Mouse (Mus musculus) right cerebral cortex, adult 18-20 months (tissue): ENCODE measurements around the gene Fmnl3.
A peak's percentile ranks its signal among the peaks of the same experiment; 100 is the strongest.

Source experiments
- DNase-seq: peaks from one replicate; pipeline ENCODE4 v3.0.0; 2022; ENCODE audit warnings: mixed read lengths

The Fmnl3 gene

GRCm38 (mm10) chr15:99316314-99317266, 53.7 kb downstream of the Fmnl3 start:
- DNase-seq = peak; percentile 72

GRCm38 (mm10) chr15:99314891-99315290, 55.4 kb downstream of the Fmnl3 start:
- no peak for DNase-seq

GRCm38 (mm10) chr15:99310617-99311016, 59.7 kb downstream of the Fmnl3 start:
- DNase-seq = no peak

- no peak for DNase-seq
Measured at GRCm38 (mm10) chr15:99309549-99309948, 60.7 kb downstream of the Fmnl3 start.

GRCm38 (mm10) chr15:99307476-99307875, 62.8 kb downstream of the Fmnl3 start:
- DNase-seq = no peak

- DNase-seq = no peak
Measured at GRCm38 (mm10) chr15:99296213-99296612, 74.1 kb downstream of the Fmnl3 start.

GRCm38 (mm10) chr15:99295484-99295981, 74.7 kb downstream of the Fmnl3 start, which contains the start of gene Fam186b:
TSS of gene Fam186b (minus strand) at chr15:99295888.
- DNase-seq = no peak

DNA sequence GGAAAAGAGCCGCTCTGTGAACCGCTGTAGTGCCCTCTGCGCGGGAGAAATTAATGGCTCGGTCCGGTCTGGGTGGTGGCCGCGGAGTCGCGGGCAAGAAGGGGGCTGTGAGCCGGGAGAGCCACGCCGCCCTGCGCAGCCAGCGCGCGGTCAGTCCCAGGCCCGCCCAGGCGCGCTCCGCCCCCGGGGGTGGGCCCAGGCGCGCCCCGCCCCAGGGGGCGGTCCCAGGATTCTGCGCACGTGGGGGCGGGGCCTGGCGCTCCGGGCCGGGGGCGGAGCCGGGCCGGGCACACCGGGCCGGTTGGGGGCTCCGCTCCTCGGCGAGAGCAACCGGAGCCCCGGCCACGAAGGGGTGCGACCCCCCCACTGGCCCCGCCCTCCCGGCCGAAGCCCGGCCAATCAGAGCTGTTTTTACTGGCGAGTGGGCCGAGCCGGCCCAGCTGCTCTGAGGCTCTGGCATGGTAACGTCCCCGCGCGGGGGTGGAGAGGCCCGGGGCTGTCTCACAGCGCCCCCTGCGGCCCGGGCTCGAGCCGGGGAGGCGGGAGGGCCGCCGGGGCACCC, 75.4 kb downstream of the Fmnl3 start, which contains the start of gene Prpf40b:
Gene Prpf40b (plus strand): TSS at position 275 of the 562 bp plus-strand sequence.
- DNase-seq = peak; percentile 97

- no peak for DNase-seq
Measured at GRCm38 (mm10) chr15:99294287-99294686, 76.0 kb downstream of the Fmnl3 start.

- DNase-seq = no peak
Measured at GRCm38 (mm10) chr15:99290586-99290985, 79.7 kb downstream of the Fmnl3 start.

DNA sequence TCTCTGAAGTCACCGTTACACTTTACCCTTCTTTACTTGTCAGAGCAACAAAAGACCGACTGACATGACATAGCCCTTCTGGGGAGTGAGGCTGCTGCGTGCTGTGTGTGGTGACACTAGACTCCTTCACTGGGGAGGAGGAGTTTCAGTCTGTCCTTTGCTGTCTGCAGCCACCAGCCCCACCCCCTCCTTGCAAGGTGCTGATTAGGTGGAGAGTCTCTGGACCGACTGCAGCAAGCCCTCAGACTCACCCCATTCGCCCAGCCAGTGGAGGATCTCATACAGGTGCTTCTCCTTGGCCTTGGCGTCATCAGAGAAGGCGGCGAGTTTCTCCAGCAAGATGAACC, 85.1 kb downstream of the Fmnl3 start:
- DNase-seq = no peak

- DNase-seq = peak; percentile 12
Measured at GRCm38 (mm10) chr15:99284527-99285188, 85.6 kb downstream of the Fmnl3 start.

- no peak for DNase-seq
Measured at GRCm38 (mm10) chr15:99283456-99283855, 86.8 kb downstream of the Fmnl3 start.

GRCm38 (mm10) chr15:99278271-99278670, 92.0 kb downstream of the Fmnl3 start:
- no peak for DNase-seq

GRCm38 (mm10) chr15:99276095-99276494, 94.2 kb downstream of the Fmnl3 start:
- DNase-seq = no peak
